Mouse (Mus musculus) ES-E14 (cell line): ENCODE measurements around the gene Zfp110. TPM values are rescaled to one million over a fixed set of nuclear protein-coding genes. Genes with fewer than 3 reads are reported as not detected.

ENCODE experiments used
- DNase-seq: peaks from one replicate; pipeline ENCODE4 v3.0.0-alpha.2; 2013; ENCODE audit warnings: low read depth, low spot score
- H3K27ac ChIP-seq: 2 replicates; pipeline ENCODE4 v1.5.1; 2012; ENCODE audit warnings: low read depth, mild to moderate bottlenecking, low read length, moderate library complexity, mixed read lengths; ENCODE audit not compliant: poor library complexity, insufficient read depth, severe bottlenecking
- H3K36me3 ChIP-seq: 2 replicates; pipeline ENCODE4 v1.6.1; 2012; ENCODE audit warnings: mild to moderate bottlenecking, low read length, moderate library complexity, mixed read lengths; ENCODE audit not compliant: control insufficient read depth, poor library complexity, insufficient read depth, severe bottlenecking
- H3K4me1 ChIP-seq, 2 experiments: fragments of 150-350 bp in 1 of 2; sonication (generic) in 1 of 2; 2 replicates each; pipeline ENCODE4 v1.6.1; 2012; ENCODE audit warnings: low read length in 2 of 2, mild to moderate bottlenecking in 1 of 2, mixed read lengths in 1 of 2; ENCODE audit not compliant: control insufficient read depth in 2 of 2, insufficient read depth in 2 of 2, poor library complexity in 1 of 2
- H3K4me3 ChIP-seq, 2 experiments: fragments of 150-350 bp in 1 of 2; sonication (generic) in 1 of 2; 2 replicates each; pipeline ENCODE4 v1.5.1; 2012; ENCODE audit warnings: low read length in 2 of 2, low read depth in 1 of 2, mild to moderate bottlenecking in 1 of 2, mixed read lengths in 1 of 2; ENCODE audit not compliant: insufficient read depth in 1 of 2, poor library complexity in 1 of 2, severe bottlenecking in 1 of 2
- H3K9ac ChIP-seq: 2 replicates; pipeline ENCODE4 v1.6.1; 2012; ENCODE audit warnings: low read depth, mild to moderate bottlenecking, low read length, mixed read lengths; ENCODE audit not compliant: poor library complexity, insufficient read depth, severe bottlenecking
- H3K9me3 ChIP-seq: fragments of 150-350 bp; sonication (generic); 2 replicates; pipeline ENCODE4 v1.6.1; 2012; ENCODE audit warnings: low read depth, mild to moderate bottlenecking, low read length; ENCODE audit not compliant: control insufficient read depth, insufficient read depth
- CHD2 ChIP-seq: IDR thresholded peaks from 2 replicates; pipeline ENCODE4 v1.6.1; 2014; ENCODE audit warnings: mild to moderate bottlenecking, low read depth, low read length, inconsistent platforms
- HCFC1 ChIP-seq: IDR thresholded peaks from 2 replicates; pipeline ENCODE4 v1.6.1; 2012; ENCODE audit warnings: low read length, inconsistent platforms, borderline replicate concordance; ENCODE audit not compliant: insufficient read depth
- MAFK ChIP-seq: IDR thresholded peaks from 2 replicates; pipeline ENCODE4 v1.6.1; 2014; ENCODE audit warnings: mild to moderate bottlenecking, low read depth, low read length, inconsistent platforms; ENCODE audit not compliant: insufficient read depth
- ZC3H11A ChIP-seq: IDR thresholded peaks from 2 replicates; pipeline ENCODE4 v1.6.1; 2012; ENCODE audit warnings: low read depth, mild to moderate bottlenecking, inconsistent platforms, low read length, borderline replicate concordance
- ZNF384 ChIP-seq: IDR thresholded peaks from 2 replicates; pipeline ENCODE4 v1.6.1; 2012; ENCODE audit warnings: low read depth, low read length, inconsistent platforms
- in situ Hi-C, 2 experiments: fragments of 600-800 bp; cut with MboI; formaldehyde crosslinking; loops; one replicate each; pipeline ENCODE4 v1.15.1; 2025; ENCODE audit warnings: low sequenced_read_pairs in 2 of 2, inconsistent platforms in 1 of 2; ENCODE audit not compliant: unreplicated experiment in 2 of 2
- total RNA-seq: library from RNA; depleted of rRNA; stranded (reverse); fragments of 300-350 nt; gene quantifications from 2 replicates; pipeline ENCODE4 v1.2.3, GENCODE M21; 2012

Zfp110 gene
- total RNA-seq, 1 experiment = 53.9 TPM

GRCm38 (mm10) chr7:12815566-12815965 lies 19.0 kb upstream of the Zfp110 start:
- peaks cover 2% of the 10 kb centered on the region; the same call in 1 of the 2 replicates for H3K36me3 ChIP-seq
- DNase-seq = no peak
- H3K9ac ChIP-seq = no peak overlapping the region
- H3K4me3 ChIP-seq = no peak overlapping the region
- no peaks in the 10 kb centered on the region for H3K9me3 ChIP-seq
- no peak overlapping the region for H3K27ac ChIP-seq
- TF ChIP-seq ZC3H11A (0 out of 2 replicates have a peak, but pooled peaks have one; percentile 14), ZNF384 (peak; percentile 49; the same call in 1 of the 2 replicates), HCFC1 (no peak)
- H3K4me1 ChIP-seq = no peaks in the 10 kb centered on the region; a peak in 1 of 4 replicates
- in situ Hi-C loops = no loop called here

GRCm38 (mm10) chr7:12818521-12819295 lies 15.9 kb upstream of the Zfp110 start, which contains the start of gene Zfp329:
Zfp329 (minus strand) TSS chr7:12818858.
- H3K4me1 ChIP-seq = no peaks in the 10 kb centered on the region; a peak in 1 of 4 replicates
- no peaks in the 10 kb centered on the region for H3K9me3 ChIP-seq
- H3K36me3 ChIP-seq = no peaks in the 10 kb centered on the region
- peak; percentile 85 for DNase-seq
- in situ Hi-C loops = no loop called here
- TF ChIP-seq ZC3H11A (no peak), HCFC1 (peak; percentile 41; the same call in 1 of the 2 replicates)
- no peak within 1 kb of the TSS for H3K27ac ChIP-seq
- H3K4me3 ChIP-seq = peak within 1 kb of the TSS; percentile 90 to 98
- H3K9ac ChIP-seq = peak within 1 kb of the TSS; percentile 97

GRCm38 (mm10) chr7:12835193-12835671 lies 671 bp downstream of the Zfp110 start:
- H3K9me3 ChIP-seq = no peaks in the 10 kb centered on the region
- in situ Hi-C loops = no loop called here
- no peak for TF ChIP-seq ZC3H11A
- TF ChIP-seq MAFK = no peak
- TF ChIP-seq HCFC1 = no peak
- TF ChIP-seq CHD2 = no peak
- TF ChIP-seq ZNF384 = no peak
- peak overlapping the region; percentile 88 for H3K27ac ChIP-seq
- peaks cover 0 to 5% of the 10 kb centered on the region in 2 experiments; a peak in 2 of 4 replicates for H3K4me1 ChIP-seq
- DNase-seq = no peak
- peaks cover 12% of the 10 kb centered on the region for H3K36me3 ChIP-seq
- peak overlapping the region; percentile 90 for H3K9ac ChIP-seq
- peak overlapping the region; percentile 91 to 98 for H3K4me3 ChIP-seq

GRCm38 (mm10) chr7:12835779-12836178 lies 1.2 kb downstream of the Zfp110 start:
- Histone ChIP-seq H3K36me3 (peaks cover 13% of the 10 kb centered on the region), H3K27ac (no peak overlapping the region), H3K4me3 (peak overlapping the region; percentile 91 to 98), H3K4me1 (peaks cover 0 to 5% of the 10 kb centered on the region in 2 experiments; a peak in 2 of 4 replicates), H3K9me3 (no peaks in the 10 kb centered on the region), H3K9ac (peak overlapping the region; percentile 90; the same call in 1 of the 2 replicates)
- in situ Hi-C loops = no loop called here
- no peak for TF ChIP-seq MAFK
- no peak for TF ChIP-seq HCFC1
- no peak for TF ChIP-seq ZNF384
- no peak for TF ChIP-seq CHD2
- no peak for TF ChIP-seq ZC3H11A
- DNase-seq = no peak
